Mouse (Mus musculus): ENCODE data around the gene Cbl. TPM values are rescaled to one million over a fixed set of nuclear protein-coding genes. Genes with fewer than 3 reads are reported as not detected.

The Cbl gene
- total RNA-seq, 2 experiments from 2014 or later = 34.9 to 41.3 TPM

GRCm38 (mm10) chr9:44188223-44188622 lies 45.6 kb downstream of the Cbl start:
- DNase-seq (ENCODE audit: low spot score in 2 of 2) = no peak

DNA sequence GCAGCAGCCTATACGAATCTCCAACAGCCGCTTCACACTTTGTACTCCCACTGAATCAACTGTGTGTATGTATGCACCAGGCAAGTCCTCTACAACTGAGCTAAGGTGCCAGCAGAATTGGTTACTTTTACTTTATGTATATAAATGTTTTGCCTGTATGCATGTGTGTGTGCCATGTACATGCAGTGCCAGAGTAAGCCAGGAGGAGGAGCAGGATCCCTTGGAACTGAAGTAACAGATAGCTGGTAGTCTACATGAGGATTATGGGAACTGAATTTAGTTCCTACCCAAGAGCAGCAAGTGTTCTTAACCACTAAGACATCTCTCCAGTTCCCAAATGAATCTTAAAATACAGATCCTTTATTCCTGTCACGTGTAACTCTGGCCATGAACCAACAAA lies 51.6 kb downstream of the Cbl start:
- peak in 1 of 2 experiments; percentile 16 for DNase-seq (ENCODE audit: low spot score in 2 of 2)

GRCm38 (mm10) chr9:44181537-44181936 lies 52.3 kb downstream of the Cbl start:
- DNase-seq (ENCODE audit: low spot score in 2 of 2) = no peak

- no peak for DNase-seq (ENCODE audit: low spot score in 2 of 2)
Measured at GRCm38 (mm10) chr9:44178811-44179210, 55.0 kb downstream of the Cbl start.

DNA sequence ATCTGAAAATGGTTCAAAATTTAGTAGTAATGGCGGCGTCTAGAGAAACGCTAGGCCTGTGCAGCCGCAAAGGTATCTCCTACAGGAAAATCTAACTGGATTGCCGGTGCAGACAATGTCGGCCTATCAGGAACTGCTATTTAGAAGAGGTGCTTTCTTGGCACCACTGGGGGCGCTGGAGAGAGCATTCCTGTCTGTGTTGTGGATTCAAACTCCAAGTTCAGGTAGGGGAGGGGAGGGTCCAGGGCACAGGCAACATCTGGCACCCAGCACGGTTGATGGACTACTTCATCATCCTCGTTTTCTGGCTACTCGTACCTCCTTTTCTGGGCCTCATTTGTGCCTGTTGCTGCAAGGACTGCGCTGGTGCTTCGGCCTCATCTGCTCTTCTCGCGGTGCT lies 55.5 kb downstream of the Cbl start:
- no peak for DNase-seq (ENCODE audit: low spot score in 2 of 2)

DNA sequence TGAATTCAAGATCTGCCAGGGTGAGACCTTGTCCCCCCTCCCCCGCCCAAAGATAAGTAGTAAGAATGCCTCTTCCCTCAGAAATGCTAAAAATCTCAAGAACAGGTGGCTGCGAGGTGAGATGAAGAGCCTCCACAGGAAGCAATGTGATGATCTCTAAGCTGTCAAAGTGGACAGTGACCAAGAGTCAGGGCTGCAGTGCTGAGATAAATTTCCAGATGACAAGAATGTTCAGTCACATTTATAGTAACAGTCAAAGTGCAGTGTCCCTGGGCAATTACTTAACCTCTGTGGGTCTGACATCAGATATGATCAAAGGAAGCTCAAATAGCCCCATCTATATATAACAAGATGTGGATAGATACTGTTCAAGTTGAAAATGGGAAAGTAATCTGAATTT lies 56.4 kb downstream of the Cbl start:
- DNase-seq (ENCODE audit: low spot score in 2 of 2) = no peak

GRCm38 (mm10) chr9:44175957-44176356 lies 57.9 kb downstream of the Cbl start:
- DNase-seq (ENCODE audit: low spot score in 2 of 2) = no peak

DNA sequence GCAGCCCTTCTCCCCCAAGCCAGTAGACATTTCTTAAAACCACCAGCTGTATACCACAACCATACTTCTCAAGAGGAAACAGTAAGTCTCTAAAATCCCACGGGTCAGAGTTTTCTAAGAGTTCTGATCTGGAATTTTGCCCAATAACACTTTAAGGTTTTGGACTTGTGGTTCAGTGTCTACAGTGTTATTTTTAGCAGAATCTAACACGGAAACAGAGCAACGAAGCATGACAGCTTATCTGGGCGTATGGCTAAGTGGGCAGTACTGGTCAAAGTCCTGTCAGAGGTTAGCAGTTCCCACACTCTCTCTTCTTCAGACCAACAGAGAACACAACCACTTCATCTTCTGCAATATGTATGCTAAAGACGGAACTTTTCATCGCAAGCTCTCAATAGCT lies 58.3 kb downstream of the Cbl start:
- DNase-seq (ENCODE audit: low spot score in 2 of 2) = no peak

DNA sequence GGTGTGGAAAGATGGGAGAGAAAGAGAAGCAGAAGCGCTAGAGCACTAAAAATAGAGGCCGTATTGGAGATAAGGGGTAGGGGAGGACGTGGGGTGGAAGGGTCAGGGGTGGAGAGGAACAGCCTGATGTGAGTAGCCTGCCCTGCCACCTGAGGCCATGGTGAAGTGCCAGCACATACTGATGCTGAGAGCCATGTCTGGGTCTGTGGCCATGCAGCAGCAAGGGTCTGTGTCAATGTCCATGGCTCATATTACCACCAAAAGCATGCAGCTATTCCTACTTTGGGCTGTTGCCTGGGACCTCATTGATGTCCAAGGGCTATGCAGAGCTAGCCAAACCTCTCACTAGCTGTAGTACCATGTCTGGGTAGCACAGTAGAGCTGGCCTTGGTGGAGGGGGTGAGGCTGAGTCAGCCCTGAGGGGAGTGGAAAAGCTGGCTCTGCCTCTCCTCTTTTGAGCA lies 63.1 kb downstream of the Cbl start:
- peak in 1 of 2 experiments; percentile 26 for DNase-seq (ENCODE audit: low spot score in 2 of 2)

DNA sequence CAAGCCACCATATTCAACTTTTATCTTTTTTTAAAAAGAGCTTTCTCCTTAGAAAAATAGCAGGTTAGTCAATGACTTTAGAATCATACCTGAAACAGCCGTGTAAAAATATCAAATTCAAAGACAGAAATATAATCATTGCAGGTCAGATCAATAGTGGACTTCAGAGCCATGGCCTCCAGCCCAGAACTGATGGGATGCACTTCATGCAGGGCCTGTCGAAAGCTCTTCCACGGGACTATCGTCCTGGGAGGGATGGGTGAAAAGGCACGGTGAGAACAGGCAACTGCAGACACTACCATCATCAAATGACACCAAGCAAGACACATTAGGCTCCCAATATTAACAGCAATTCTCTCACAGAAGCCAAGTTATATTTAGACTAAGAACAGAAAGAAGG lies 64.9 kb downstream of the Cbl start:
- DNase-seq (ENCODE audit: low spot score in 2 of 2) = no peak

DNA sequence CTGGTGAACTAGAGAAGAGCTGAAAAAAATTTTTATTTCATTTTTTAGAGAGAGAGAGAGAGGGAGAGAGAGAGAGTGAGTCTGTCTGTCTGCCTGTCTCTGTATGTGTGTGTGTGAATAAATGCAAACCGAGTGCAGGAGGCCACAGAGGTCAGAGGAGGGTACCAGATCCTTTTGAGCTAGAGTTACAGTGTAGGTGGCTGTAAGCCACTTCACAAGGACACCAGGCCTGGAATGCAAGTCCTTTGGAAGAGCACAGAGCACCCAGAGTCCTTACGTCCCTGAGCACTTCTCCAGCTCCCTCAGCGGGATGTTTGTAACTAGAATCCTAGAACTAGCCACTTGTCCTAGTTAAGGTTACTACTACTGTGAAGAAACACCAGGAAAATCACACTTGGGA lies 74.0 kb downstream of the Cbl start:
- DNase-seq (ENCODE audit: low spot score in 2 of 2) = no peak

GRCm38 (mm10) chr9:44147290-44147689 lies 86.6 kb downstream of the Cbl start:
- DNase-seq (ENCODE audit: low spot score in 2 of 2) = no peak

- no peak for DNase-seq (ENCODE audit: low spot score in 2 of 2)
Measured at GRCm38 (mm10) chr9:44144718-44145060, 89.2 kb downstream of the Cbl start.

GRCm38 (mm10) chr9:44144023-44144717 lies 89.7 kb downstream of the Cbl start:
- no peak for DNase-seq (ENCODE audit: low spot score in 2 of 2)

DNA sequence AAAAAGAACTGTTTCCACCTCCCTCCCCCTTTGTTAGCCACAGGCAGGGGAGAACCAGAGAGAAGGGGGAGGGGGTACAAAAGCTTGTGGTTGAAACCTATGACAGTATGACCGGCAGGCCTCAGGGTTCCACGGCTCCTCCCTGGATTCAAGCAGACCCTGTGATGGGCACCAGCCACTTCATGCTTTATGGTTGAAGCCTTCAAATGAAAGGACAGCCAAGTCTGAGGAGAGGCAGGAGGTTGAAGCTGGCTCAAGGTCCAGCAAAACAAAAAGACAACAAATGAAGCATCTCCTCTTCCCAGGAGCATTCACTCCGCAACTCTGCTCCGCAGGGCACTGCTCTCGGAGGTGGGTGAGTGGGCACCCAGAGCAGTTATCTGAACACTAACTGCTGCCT lies 90.4 kb downstream of the Cbl start:
- no peak for DNase-seq (ENCODE audit: low spot score in 2 of 2)

DNA sequence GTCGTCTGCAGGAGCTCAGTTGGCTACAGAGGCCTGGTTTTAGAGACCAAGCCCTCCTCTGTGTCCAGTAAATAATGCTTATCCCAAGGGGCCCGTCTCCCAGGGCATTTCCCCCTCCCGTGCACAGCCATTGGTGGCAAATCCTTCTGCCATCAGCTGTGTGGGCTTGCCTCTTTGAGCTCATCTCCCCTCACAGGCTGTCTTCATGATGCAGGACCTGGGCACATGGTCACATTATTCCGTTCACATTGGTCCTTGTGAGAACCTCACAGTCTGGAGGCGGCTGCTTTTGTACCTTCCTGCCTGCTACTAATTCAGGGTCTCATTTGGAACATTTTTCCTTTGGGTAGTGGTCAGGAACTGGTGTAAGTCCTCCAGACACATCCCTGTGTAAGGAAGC lies 91.9 kb downstream of the Cbl start:
- DNase-seq (ENCODE audit: low spot score in 2 of 2) = no peak

DNA sequence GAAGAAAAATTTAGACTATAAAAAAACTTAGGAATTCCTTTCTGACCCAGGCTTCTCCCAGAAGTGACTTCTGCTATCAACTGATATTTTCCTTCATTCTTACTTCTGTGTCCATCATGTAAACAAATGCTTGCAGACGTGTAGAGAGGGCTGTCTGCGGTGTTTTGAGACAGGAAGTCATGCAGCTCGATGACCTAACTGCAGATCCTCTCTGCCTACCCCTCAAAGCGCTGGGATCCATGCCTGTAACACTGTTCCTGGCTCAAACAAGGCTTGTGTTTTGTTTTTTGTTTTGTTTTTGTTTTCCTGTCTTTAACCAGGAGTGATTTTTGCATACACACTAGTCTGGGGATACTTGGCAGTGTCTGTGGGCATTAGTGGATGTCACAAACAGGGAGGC lies 96.0 kb downstream of the Cbl start:
- no peak for DNase-seq (ENCODE audit: low spot score in 2 of 2)

DNA sequence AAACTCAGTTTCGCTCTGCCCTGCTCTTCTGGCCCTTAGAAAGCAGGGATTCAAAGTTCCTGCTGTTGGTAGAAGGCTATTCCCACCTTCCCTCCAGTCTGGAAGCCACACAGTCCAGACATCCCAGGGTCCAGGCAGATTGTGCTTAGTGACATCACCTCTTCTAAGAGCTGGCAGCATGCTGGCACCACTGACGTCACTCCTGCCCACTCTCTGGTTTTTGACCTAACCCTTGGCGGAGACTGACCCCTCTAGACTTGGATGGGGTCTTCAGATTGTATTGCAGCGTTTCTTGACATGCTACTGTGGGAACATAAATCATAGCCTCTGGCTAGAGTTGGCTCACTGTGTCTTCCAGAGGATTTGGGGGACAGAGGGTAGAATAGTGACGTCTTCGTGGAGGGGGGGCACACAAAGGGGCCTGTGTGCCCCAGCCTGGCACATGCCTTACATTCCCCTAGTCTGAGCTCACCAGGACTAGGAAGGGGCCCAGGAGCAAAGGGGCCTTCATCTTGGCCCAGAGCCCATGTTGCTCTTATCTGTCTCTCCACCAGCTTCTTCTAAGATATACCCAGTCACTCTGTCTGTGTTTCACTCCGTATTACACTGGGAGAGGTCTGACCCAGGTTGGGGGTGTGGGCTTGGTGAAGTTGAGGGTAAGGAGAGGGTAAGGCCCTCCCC lies 98.0 kb downstream of the Cbl start:
- DNase-seq (ENCODE audit: low spot score in 2 of 2) = no peak

DNA sequence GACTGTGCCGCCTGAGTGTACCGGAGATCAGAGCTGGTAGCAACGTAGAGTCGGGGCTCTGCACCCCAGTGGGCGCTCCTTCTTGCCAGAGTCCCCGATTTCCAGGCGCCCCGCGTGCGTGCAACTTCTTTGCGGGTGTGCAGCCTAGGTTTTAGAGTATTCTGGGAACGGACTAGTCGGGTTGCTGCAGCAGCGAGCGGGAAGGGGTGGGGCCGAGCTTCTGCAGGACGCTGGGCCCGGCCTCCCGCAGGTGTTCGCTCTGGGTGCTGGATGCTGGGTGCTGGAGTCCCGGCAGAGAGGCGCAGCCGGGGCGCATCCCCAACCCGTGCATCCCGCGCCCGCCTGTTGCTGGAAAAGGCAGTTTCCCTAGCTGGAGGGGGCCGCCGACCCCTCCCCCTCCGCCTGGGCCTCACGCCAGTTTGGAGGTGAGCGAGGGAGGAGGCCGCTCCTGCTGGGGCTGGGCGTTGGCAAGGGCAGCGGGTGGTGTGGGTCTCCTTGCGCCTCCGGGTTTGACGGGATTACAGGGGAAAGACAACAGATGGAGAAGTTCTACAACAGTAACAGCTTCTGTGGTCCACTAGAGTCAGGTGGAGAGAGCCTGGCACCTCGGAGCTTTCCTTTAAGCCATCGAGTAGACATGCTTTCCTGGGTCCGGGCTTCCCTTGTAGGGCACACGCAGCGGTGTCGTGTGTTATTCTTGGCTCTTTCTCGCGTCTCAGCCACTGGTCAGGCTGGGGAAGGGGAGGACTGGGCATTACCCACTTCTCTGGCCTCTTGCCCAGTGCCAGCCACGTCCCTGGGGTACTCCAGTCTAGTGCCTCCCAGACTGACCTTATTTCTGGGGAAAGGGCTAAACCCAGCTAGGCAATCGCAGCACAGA lies 98.8 kb downstream of the Cbl start:
- no peak for DNase-seq (ENCODE audit: low spot score in 2 of 2)

GRCm38 (mm10) chr9:44134101-44134850 lies 99.6 kb downstream of the Cbl start, which contains the start of gene Mcam:
Gene Mcam, plus strand, starts transcription at chr9:44134469.
- peak in 1 of 2 experiments; percentile 50 for DNase-seq (ENCODE audit: low spot score in 2 of 2)

- DNase-seq (ENCODE audit: low spot score in 2 of 2) = no peak
Measured at GRCm38 (mm10) chr9:44133287-44133686, 100.6 kb downstream of the Cbl start.
